Mouse (Mus musculus) liver, postnatal 0 days (tissue): ENCODE measurements around the gene Med29. TPM values are rescaled to one million over a fixed set of nuclear protein-coding genes. Genes with fewer than 3 reads are reported as not detected.

Experiments used
- ATAC-seq: fragments of 200-750 bp; cut with Nextera tagmentation; 2 replicates; pipeline ENCODE4 v1.8.0; 2017; ENCODE audit warnings: mild to moderate bottlenecking, moderate library complexity
- DNase-seq: peaks from one replicate; pipeline ENCODE4 v3.0.0-alpha.2; 2016
- H3K27ac ChIP-seq: fragments of 300-500 bp; sonication (generic); 2 replicates; pipeline ENCODE4 v1.5.1; 2014; ENCODE audit warnings: antibody characterized with exemption, moderate library complexity, mild to moderate bottlenecking, low read depth
- H3K27me3 ChIP-seq: fragments of 300-500 bp; sonication (generic); 2 replicates; pipeline ENCODE4 v1.6.1; 2014; ENCODE audit warnings: low read length, control low read depth, mixed read lengths; ENCODE audit not compliant: insufficient read depth
- H3K36me3 ChIP-seq: fragments of 300-500 bp; sonication (generic); replicated peaks from 2 replicates; pipeline ENCODE4 v1.6.1; 2014; ENCODE audit warnings: mild to moderate bottlenecking, control low read depth, low read length, moderate library complexity, mixed read lengths; ENCODE audit not compliant: insufficient read depth
- H3K4me1 ChIP-seq: fragments of 300-500 bp; sonication (generic); 2 replicates; pipeline ENCODE4 v1.6.1; 2014; ENCODE audit warnings: antibody characterized with exemption, mild to moderate bottlenecking, control low read depth; ENCODE audit not compliant: insufficient read depth
- H3K4me2 ChIP-seq: fragments of 300-500 bp; sonication (generic); 2 replicates; pipeline ENCODE4 v1.6.1; 2014; ENCODE audit warnings: low read depth, mild to moderate bottlenecking, low read length, moderate library complexity, mixed read lengths
- H3K4me3 ChIP-seq: fragments of 300-500 bp; sonication (generic); 2 replicates; pipeline ENCODE4 v1.5.1; 2014; ENCODE audit warnings: low read depth, low read length
- H3K9ac ChIP-seq: fragments of 300-500 bp; sonication (generic); replicated peaks from 2 replicates; pipeline ENCODE4 v1.6.1; 2014; ENCODE audit warnings: mild to moderate bottlenecking, moderate library complexity
- H3K9me3 ChIP-seq: fragments of 300-500 bp; sonication (generic); 2 replicates; pipeline ENCODE4 v1.6.1; 2016; ENCODE audit warnings: mild to moderate bottlenecking, control low read depth, low read length, mixed read lengths
- CTCF ChIP-seq: sonication (generic); IDR thresholded peaks from 2 replicates; pipeline ENCODE4 v1.5.1; 2016; ENCODE audit warnings: antibody characterized with exemption, low read depth
- EP300 ChIP-seq: IDR thresholded peaks from 2 replicates; pipeline ENCODE4 v1.6.1; 2016; ENCODE audit warnings: antibody characterized with exemption, low read depth, mild to moderate bottlenecking
- WGBS: fragments of 180-500 bp; shearing (Covaris S2); extraction: QIAGEN DNeasy Blood & Tissue Kit; methylation state at CpG from one replicate; pipeline ENCODE4 v1.1.7; 2014; ENCODE audit not compliant: insufficient replicate concordance; 5-methylcytosine and 5-hydroxymethylcytosine counted together
- polyA plus RNA-seq: library from polyadenylated mRNA; unstranded; fragments of >200 nt; fragmentation: Nextera tagmentation; extraction: Ambion mirVana; gene quantifications from 2 replicates; pipeline ENCODE4 v1.2.1, GENCODE M21; 2015

Gene Med29
- polyA plus RNA-seq, 1 experiment from 2014 or later: 18.6 TPM

- no peaks in the 10 kb centered on the region for H3K9me3 ChIP-seq
- 96% methylated on average over 2 of the region's 2 CpGs for WGBS
- H3K9ac ChIP-seq: no peak overlapping the region
- H3K27me3 ChIP-seq: no peaks in the 10 kb centered on the region
- H3K4me1 ChIP-seq: no peaks in the 10 kb centered on the region
- H3K4me2 ChIP-seq: no peak overlapping the region
- H3K36me3 ChIP-seq: peaks cover 50% of the 10 kb centered on the region
- no peak overlapping the region for H3K4me3 ChIP-seq
- DNase-seq (no peak), ATAC-seq (no peak)
- TF ChIP-seq CTCF (no peak), EP300 (no peak)
- no peak overlapping the region for H3K27ac ChIP-seq
Observed at GRCm38 (mm10) chr7:28419416-28419815, 26.9 kb upstream of the Med29 start.

GRCm38 (mm10) chr7:28418096-28418670, 25.7 kb upstream of the Med29 start:
- H3K4me2 ChIP-seq: no peak overlapping the region
- no peak overlapping the region for H3K4me3 ChIP-seq
- no peak overlapping the region for H3K27ac ChIP-seq
- ATAC-seq: no peak
- H3K4me1 ChIP-seq: no peaks in the 10 kb centered on the region
- no peaks in the 10 kb centered on the region for H3K9me3 ChIP-seq
- no peak overlapping the region for H3K9ac ChIP-seq
- H3K36me3 ChIP-seq: peaks cover 56% of the 10 kb centered on the region
- no peaks in the 10 kb centered on the region for H3K27me3 ChIP-seq
- TF ChIP-seq EP300 (no peak), CTCF (no peak)
- WGBS: 84% methylated on average over 8 of the region's 8 CpGs
- DNase-seq: no peak

DNA sequence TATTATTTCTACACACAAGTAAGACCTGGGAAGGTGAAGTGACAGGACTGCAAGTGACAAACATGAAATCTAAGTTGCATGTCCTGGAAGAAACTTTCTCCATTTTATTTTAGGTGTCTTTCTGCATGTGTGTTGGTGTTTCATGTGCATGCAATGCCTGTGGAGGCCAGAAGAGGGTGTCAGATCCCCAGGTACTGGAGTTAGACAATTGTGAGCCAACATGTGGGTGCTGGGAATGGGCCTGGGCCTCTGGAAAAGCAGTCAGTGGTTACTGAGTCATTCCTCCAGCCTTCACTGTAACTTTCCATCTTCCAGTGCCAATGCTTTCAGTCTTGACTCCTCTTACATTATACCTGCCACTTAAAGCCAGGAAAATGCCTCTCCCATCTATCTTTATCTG, 24.9 kb upstream of the Med29 start:
- Histone ChIP-seq H3K27me3 (no peaks in the 10 kb centered on the region), H3K9me3 (no peaks in the 10 kb centered on the region), H3K4me1 (no peaks in the 10 kb centered on the region), H3K4me3 (no peak overlapping the region), H3K36me3 (peaks cover 55% of the 10 kb centered on the region), H3K4me2 (no peak overlapping the region), H3K9ac (no peak overlapping the region), H3K27ac (no peak overlapping the region)
- ATAC-seq (no peak), DNase-seq (no peak)
- TF ChIP-seq EP300: no peak
- peak; percentile 38; the same call in 1 of the 2 replicates for TF ChIP-seq CTCF

GRCm38 (mm10) chr7:28412826-28413225, 20.3 kb upstream of the Med29 start:
- H3K36me3 ChIP-seq: peaks cover 54% of the 10 kb centered on the region

GRCm38 (mm10) chr7:28410841-28411475, 18.4 kb upstream of the Med29 start:
- Histone ChIP-seq H3K36me3 (peaks cover 64% of the 10 kb centered on the region), H3K9me3 (no peaks in the 10 kb centered on the region), H3K4me3 (no peak overlapping the region), H3K27me3 (no peaks in the 10 kb centered on the region), H3K27ac (peak overlapping the region; percentile 52), H3K4me1 (no peaks in the 10 kb centered on the region), H3K4me2 (no peak overlapping the region), H3K9ac (no peak overlapping the region)
- WGBS: 81% methylated on average over 3 of the region's 3 CpGs
- TF ChIP-seq CTCF (no peak), EP300 (no peak)
- DNase-seq (no peak), ATAC-seq (no peak)

More at GRCm38 (mm10) chr7:28412826-28413225, 20.3 kb upstream of the Med29 start:
- TF ChIP-seq EP300 (no peak), CTCF (peak; percentile 36)
- Histone ChIP-seq H3K4me2 (no peak overlapping the region), H3K27me3 (no peaks in the 10 kb centered on the region), H3K9me3 (no peaks in the 10 kb centered on the region), H3K4me1 (no peaks in the 10 kb centered on the region), H3K4me3 (no peak overlapping the region), H3K27ac (no peak overlapping the region), H3K9ac (no peak overlapping the region)
- no peak for ATAC-seq
- WGBS: 68% methylated on average over 4 of the region's 4 CpGs
- DNase-seq: no peak

DNA sequence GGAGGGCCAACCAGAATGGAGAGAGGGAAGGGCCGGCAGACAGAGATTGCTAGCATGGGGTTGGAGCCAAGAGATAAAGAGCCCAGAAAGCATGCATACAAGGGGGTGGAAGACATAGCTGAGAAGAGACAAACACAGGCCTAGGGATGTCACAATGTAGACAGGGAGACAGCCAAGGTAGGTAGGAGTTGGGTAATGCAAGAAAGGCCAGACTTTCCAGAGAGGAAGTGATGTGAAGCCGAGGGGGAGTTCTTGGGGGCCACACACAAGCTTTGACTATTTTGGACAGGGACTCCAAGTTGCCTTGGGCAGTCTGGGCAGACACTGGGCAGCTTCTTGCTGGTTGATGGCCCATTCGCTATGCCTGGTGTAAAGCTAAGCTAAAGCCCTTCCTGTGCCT, 9.4 kb upstream of the Med29 start:
- DNase-seq (no peak), ATAC-seq (no peak)
- Histone ChIP-seq H3K4me2 (no peak overlapping the region), H3K27me3 (no peaks in the 10 kb centered on the region), H3K4me1 (peaks cover 4% of the 10 kb centered on the region; the same call in 1 of the 2 replicates), H3K27ac (no peak overlapping the region), H3K9ac (no peak overlapping the region), H3K4me3 (no peak overlapping the region), H3K36me3 (peaks cover 86% of the 10 kb centered on the region), H3K9me3 (no peaks in the 10 kb centered on the region)
- WGBS: 74% methylated on average over 3 of the region's 3 CpGs
- TF ChIP-seq CTCF (no peak), EP300 (no peak)
